9 mouse cellular contexts compared by ENCODE assay signal in the genomic region with DNA sequence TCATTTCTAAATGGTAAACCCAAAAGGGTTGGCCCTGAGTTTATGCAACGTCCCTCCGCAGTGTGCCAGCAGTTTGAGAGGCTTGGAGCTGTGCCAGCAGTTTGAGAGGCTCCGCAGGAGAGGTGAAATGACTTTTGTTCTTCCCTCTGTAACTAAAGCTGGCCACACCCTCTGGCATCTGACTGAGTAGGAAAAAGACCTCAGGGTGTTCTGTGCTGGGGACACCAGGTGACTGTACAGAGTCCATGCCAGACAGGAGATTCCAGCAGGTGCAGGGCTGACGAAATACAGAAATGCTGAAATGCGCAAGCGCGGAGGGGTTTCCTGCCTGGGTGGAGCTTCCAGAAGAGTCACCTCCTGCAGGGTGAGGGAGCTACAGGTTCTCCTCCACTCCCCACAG. TPM values are rescaled to one million over a fixed set of nuclear protein-coding genes. Genes with fewer than 3 reads are reported as not detected.
DNase-seq lines count a peak whose midpoint lies in the region; ATAC-seq and TF ChIP-seq lines count a peak whose summit lies in the region.
"Had no signal": no experiment of that assay in that cellular context is flagged by ENCODE, and none has a peak within 500 bp of the region (broad histone marks: within the 10 kb centered on the region; RNA-seq: fewer than 3 reads in every experiment).

No protein-coding gene starts in this region.

- H3K9me3 ChIP-seq in embryonic facial prominence, embryonic 13.5 days: 0 out of 2 replicates have a peak, but pooled peaks cover 5% of the 10 kb centered on the region
- H3K9me3 ChIP-seq in intestine, embryonic 14.5 days (ENCODE audit: control insufficient read depth, low read length): no peaks in the 10 kb centered on the region
- H3K9me3 ChIP-seq in lung, embryonic 14.5 days (ENCODE audit: low read depth, low read length): no peaks in the 10 kb centered on the region
- no peaks in the 10 kb centered on the region; the same call in 1 of the 2 replicates for H3K9me3 ChIP-seq in stomach, embryonic 14.5 days (ENCODE audit: control insufficient read depth, low read depth, low read length)

- H3K4me1 ChIP-seq in embryonic facial prominence, embryonic 13.5 days: peaks cover 26% of the 10 kb centered on the region
- peaks cover 21% of the 10 kb centered on the region for H3K4me1 ChIP-seq in intestine, embryonic 14.5 days (replicated peaks; ENCODE audit: control insufficient read depth, insufficient read depth, low read length)
- peaks cover 11% of the 10 kb centered on the region; the same call in 1 of the 2 replicates for H3K4me1 ChIP-seq in lung, embryonic 14.5 days (ENCODE audit: insufficient read depth)
- peaks cover 27% of the 10 kb centered on the region; the same call in 1 of the 2 replicates for H3K4me1 ChIP-seq in stomach, embryonic 14.5 days (ENCODE audit: control insufficient read depth, insufficient read depth, low read length)

- peak; percentile 40; the same call in 1 of the 2 replicates for ATAC-seq in cerebellum, adult (ENCODE audit: insufficient number of reproducible peaks, low FRiP score, low TSS enrichment)
- ATAC-seq in embryonic facial prominence, embryonic 13.5 days (ENCODE audit: insufficient number of reproducible peaks, insufficient read depth, low FRiP score, low TSS enrichment, low read depth): peak; percentile 68; the same call in 1 of the 2 replicates
- ATAC-seq in intestine, embryonic 14.5 days (replicated peaks; ENCODE audit: low FRiP score, low TSS enrichment, low read depth): peak; percentile 84
- peak; percentile 83 for ATAC-seq in lung, embryonic 14.5 days (ENCODE audit: insufficient read depth)
- peak; percentile 83 for ATAC-seq in stomach, embryonic 14.5 days (ENCODE audit: insufficient number of reproducible peaks, insufficient read depth, low FRiP score, low read depth)

- no peaks in the 10 kb centered on the region for H3K27me3 ChIP-seq in embryonic facial prominence, embryonic 13.5 days
- no peaks in the 10 kb centered on the region for H3K27me3 ChIP-seq in intestine, embryonic 14.5 days (replicated peaks; ENCODE audit: control insufficient read depth, insufficient read depth, low read length)
- H3K27me3 ChIP-seq in lung, embryonic 14.5 days (ENCODE audit: insufficient read depth, low read length): no peaks in the 10 kb centered on the region
- no peaks in the 10 kb centered on the region for H3K27me3 ChIP-seq in stomach, embryonic 14.5 days (ENCODE audit: control insufficient read depth, insufficient read depth, low read length)
- H3K27me3 ChIP-seq: limb, embryonic 12.5 days had no signal

- no peaks in the 10 kb centered on the region for H3K36me3 ChIP-seq in embryonic facial prominence, embryonic 13.5 days
- H3K36me3 ChIP-seq in intestine, embryonic 14.5 days (ENCODE audit: control insufficient read depth, insufficient read depth, low read length): no peaks in the 10 kb centered on the region
- H3K36me3 ChIP-seq in lung, embryonic 14.5 days (ENCODE audit: insufficient read depth): no peaks in the 10 kb centered on the region
- H3K36me3 ChIP-seq in stomach, embryonic 14.5 days (ENCODE audit: control insufficient read depth, insufficient read depth, low read length): no peaks in the 10 kb centered on the region
- H3K36me3 ChIP-seq: limb, embryonic 12.5 days had no signal

- H3K27ac ChIP-seq in embryonic facial prominence, embryonic 13.5 days: peak overlapping the region; percentile 18; the same call in 1 of the 2 replicates
- 0 out of 2 replicates have a peak overlapping the region, but pooled peaks have one; percentile 22 for H3K27ac ChIP-seq in intestine, embryonic 14.5 days (ENCODE audit: low read depth)
- peak overlapping the region; percentile 43 for H3K27ac ChIP-seq in lung, embryonic 14.5 days (ENCODE audit: low read depth)
- H3K27ac ChIP-seq in stomach, embryonic 14.5 days (ENCODE audit: low read length): peak overlapping the region; percentile 48; the same call in 1 of the 2 replicates
- H3K27ac ChIP-seq: limb, embryonic 12.5 days had no signal

- H3K9ac ChIP-seq in embryonic facial prominence, embryonic 13.5 days: peak overlapping the region; percentile 11; the same call in 1 of the 2 replicates
- H3K9ac ChIP-seq in intestine, embryonic 14.5 days (ENCODE audit: low read length): no peak overlapping the region
- no peak overlapping the region for H3K9ac ChIP-seq in lung, embryonic 14.5 days
- no peak overlapping the region for H3K9ac ChIP-seq in stomach, embryonic 14.5 days (replicated peaks; ENCODE audit: low read depth, low read length)
- H3K9ac ChIP-seq: limb, embryonic 12.5 days had no signal

- H3K4me2 ChIP-seq in embryonic facial prominence, embryonic 13.5 days: peak overlapping the region; percentile 32
- peak overlapping the region; percentile 11; the same call in 1 of the 2 replicates for H3K4me2 ChIP-seq in intestine, embryonic 14.5 days (ENCODE audit: low read length)
- H3K4me2 ChIP-seq in lung, embryonic 14.5 days: peak overlapping the region; percentile 16; the same call in 1 of the 2 replicates
- H3K4me2 ChIP-seq in stomach, embryonic 14.5 days (replicated peaks; ENCODE audit: low read depth, low read length): no peak overlapping the region
- H3K4me2 ChIP-seq: limb, embryonic 12.5 days had no signal

- DNase-seq in cerebellum, postnatal 4 days (ENCODE audit: low spot score in 2 of 2): no peak
- DNase-seq in T-cell, adult 2 months (ENCODE audit: low spot score): peak; percentile 85
- peak; percentile 74 for DNase-seq in intestine, embryonic 14.5 days (ENCODE audit: low spot score)
- DNase-seq in lung, embryonic 14.5 days: peak; percentile 90
- DNase-seq in frontal cortex, postnatal 25 days (ENCODE audit: low spot score in 2 of 2): no peak

- WGBS in embryonic facial prominence, embryonic 13.5 days: 30% methylated on average over 7 of the region's 7 CpGs
- 19% methylated on average over 7 of the region's 7 CpGs for WGBS in intestine, embryonic 14.5 days
- WGBS in lung, embryonic 14.5 days: 24% methylated on average over 7 of the region's 7 CpGs
- WGBS in stomach, embryonic 14.5 days: 26% methylated on average over 7 of the region's 7 CpGs

- H3K4me3 ChIP-seq in embryonic facial prominence, embryonic 13.5 days: no peak overlapping the region
- H3K4me3 ChIP-seq in intestine, embryonic 14.5 days (ENCODE audit: low read depth, low read length): no peak overlapping the region
- no peak overlapping the region for H3K4me3 ChIP-seq in lung, embryonic 14.5 days (ENCODE audit: low read depth, low read length)
- H3K4me3 ChIP-seq in stomach, embryonic 14.5 days (ENCODE audit: low read depth, low read length): no peak overlapping the region
- H3K4me3 ChIP-seq: limb, embryonic 12.5 days had no signal

- no peak for TF ChIP-seq CTCF in lung, embryonic 14.5 days (IDR thresholded peaks at IDR 0.05; ENCODE audit: low read depth)

RNA-seq across cellular contexts. Expression of a gene that starts 16.4 kb away (rescaled TPM):
- 9.4 and 11.3 TPM in 2 replicates for polyA plus RNA-seq in embryonic facial prominence, embryonic 13.5 days (2015; fragmentation: Nextera tagmentation; extraction: Ambion mirVana)
- 13.9 and 15.6 TPM in 2 replicates for polyA plus RNA-seq in intestine, embryonic 14.5 days (2014; fragmentation: Nextera tagmentation; extraction: Ambion mirVana)
- polyA plus RNA-seq in lung, embryonic 14.5 days (2014; fragmentation: Nextera tagmentation; extraction: Ambion mirVana): 7.9 and 9.8 TPM in 2 replicates
- polyA plus RNA-seq in stomach, embryonic 14.5 days (2014; fragmentation: Nextera tagmentation; extraction: Ambion mirVana): 13.5 and 17.4 TPM in 2 replicates

RNA-seq across cellular contexts. Expression of a gene that starts 50.6 kb away (rescaled TPM):
- polyA plus RNA-seq in embryonic facial prominence, embryonic 13.5 days (2015; fragmentation: Nextera tagmentation; extraction: Ambion mirVana): 11.2 and 12.2 TPM in 2 replicates
- polyA plus RNA-seq in intestine, embryonic 14.5 days (2014; fragmentation: Nextera tagmentation; extraction: Ambion mirVana): 6.7 and 8.3 TPM in 2 replicates
- polyA plus RNA-seq in lung, embryonic 14.5 days (2014; fragmentation: Nextera tagmentation; extraction: Ambion mirVana): 8.1 and 9.0 TPM in 2 replicates
- polyA plus RNA-seq in stomach, embryonic 14.5 days (2014; fragmentation: Nextera tagmentation; extraction: Ambion mirVana): 10.4 and 10.9 TPM in 2 replicates

Comparison
In these comparisons a context has a peak if more than half of its experiments do, and no peak if none do; other contexts are left out.
1. DNase-seq: peak in T-cell, adult 2 months (single experiment), intestine, embryonic 14.5 days (single experiment) and lung, embryonic 14.5 days (single experiment); none in cerebellum, postnatal 4 days (0 of 2) and frontal cortex, postnatal 25 days (0 of 2).
2. Peak in every context shown above with its lines, with median percentiles within 50 percentile points of each other: ATAC-seq and H3K27ac ChIP-seq.